Mouse (Mus musculus) adrenal gland, postnatal 4 days (tissue): ENCODE data around the gene Obox2. TPM values are rescaled to one million over a fixed set of nuclear protein-coding genes. Genes with fewer than 3 reads are reported as not detected.
"Not testable (repeated sequence)": the region's sequence is repeated elsewhere in the genome, so short reads cannot be mapped to it uniquely, and the experiment has no call there.

Experiments
- DNase-seq, 2 experiments: peaks; one replicate each; pipeline ENCODE4 v3.0.0; 2021 to 2022; ENCODE audit warnings: low spot score in 2 of 2, mixed read lengths in 2 of 2
- long read RNA-seq, 2 experiments: library from polyadenylated mRNA; stranded (forward); transcript quantifications; one replicate each; pipeline ENCODE4 v2.0.0; 2021
- total RNA-seq, 2 experiments: library from RNA; stranded (reverse); gene quantifications; 2 replicates each; pipeline ENCODE4 v1.2.3; 2021

The Obox2 gene
- total RNA-seq, result not detected
- long read RNA-seq, experiment 1, result 0 reads
- long read RNA-seq, experiment 2, result 0 reads

DNA sequence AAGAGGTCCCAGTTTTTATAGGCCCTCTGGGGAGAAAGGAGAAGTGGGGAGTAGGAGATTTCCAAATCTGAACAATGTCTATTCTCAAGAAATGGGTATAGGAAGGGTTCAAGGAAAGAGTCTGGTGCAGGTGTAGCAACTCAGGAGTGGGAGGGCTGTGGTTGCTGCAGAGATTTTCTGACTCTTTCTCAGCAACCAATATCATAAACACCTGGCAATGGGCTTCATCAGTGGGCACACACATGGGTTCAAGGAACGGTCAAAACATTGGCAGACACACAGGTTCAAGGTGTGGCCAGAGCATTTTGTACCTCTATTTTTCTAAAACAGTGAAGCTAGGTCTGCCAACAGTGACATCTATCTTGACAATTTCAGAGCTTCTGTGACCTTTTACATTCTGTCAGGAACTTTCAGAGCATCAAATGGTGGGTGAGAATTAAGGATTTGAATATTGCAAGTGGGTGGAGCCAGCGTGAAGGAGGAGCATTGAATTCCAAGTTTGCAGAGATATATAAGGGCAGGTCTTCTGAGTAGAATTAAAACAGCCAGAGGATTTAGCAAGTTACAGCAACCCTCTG is at the start of gene Obox2, which contains the start of gene Obox1:
Gene Obox2, plus strand, starts transcription at position 301 of the 578 bp plus-strand sequence.
Gene Obox1, plus strand, starts transcription at position 528 of the 578 bp plus-strand sequence.
- not testable (repeated sequence) for DNase-seq

- not testable (repeated sequence) for DNase-seq
Observed at GRCm38 (mm10) chr7:15399147-15399874, 10.8 kb downstream of the Obox2 start.

DNA sequence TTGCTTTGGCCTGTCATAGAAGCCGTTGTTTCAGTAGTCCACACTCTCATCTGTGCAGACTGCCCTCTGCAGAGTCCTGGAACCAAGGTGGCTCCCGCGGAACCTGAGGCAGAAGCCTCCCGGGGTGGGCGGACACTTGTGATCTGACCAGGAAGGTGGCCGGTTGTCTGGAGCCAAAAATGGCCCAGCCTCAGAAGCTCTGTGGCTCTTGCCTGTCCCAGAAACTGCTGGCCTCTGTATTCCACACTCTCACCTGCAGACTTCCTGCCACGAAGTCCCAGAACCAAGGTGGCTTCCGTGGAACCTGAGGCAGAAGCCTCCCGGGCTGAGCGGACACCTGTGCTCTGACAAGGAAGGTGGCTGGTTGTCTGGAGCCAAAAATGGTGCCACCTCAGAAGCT is 18.3 kb downstream of the Obox2 start:
- not testable (repeated sequence) for DNase-seq

GRCm38 (mm10) chr7:15418046-15418445 is 29.5 kb downstream of the Obox2 start:
- not testable (repeated sequence) for DNase-seq

DNA sequence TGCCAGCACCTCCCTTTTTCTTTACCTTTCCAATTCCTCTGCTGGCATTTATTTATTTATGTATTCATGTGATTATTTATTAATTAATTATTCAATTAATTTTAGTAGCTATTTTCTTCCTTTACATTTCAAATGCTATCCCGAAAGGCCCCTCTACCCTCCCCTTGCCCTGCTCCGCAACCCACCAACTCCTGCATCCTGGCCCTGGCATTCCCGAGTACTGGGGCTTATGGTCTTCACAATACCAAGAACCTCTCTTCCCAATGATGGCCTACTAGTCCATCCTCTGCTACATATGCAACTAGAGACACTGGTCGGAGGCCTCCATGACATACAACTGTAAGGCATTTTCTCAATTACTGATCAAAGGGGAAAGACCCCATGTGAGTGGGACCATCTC is 37.0 kb downstream of the Obox2 start:
- not testable (repeated sequence) for DNase-seq

Other genes with a start within 250 kb of the Obox2 start
- gene Obox1, start 227 bp downstream of the Obox2 start, total RNA-seq, result not detected